Mouse (Mus musculus): ENCODE measurements around the gene Dchs1. TPM values are rescaled to one million over a fixed set of nuclear protein-coding genes. Genes with fewer than 3 reads are reported as not detected.

The Dchs1 gene
- total RNA-seq, 2 experiments from 2014 or later: 6.0 to 7.3 TPM

Other genes starting within 250 kb of the Dchs1 start
- gene Smpd1, start 233.3 kb downstream of the Dchs1 start, total RNA-seq (2021): 100 to 1,000 TPM; 170 to 189 TPM
- gene Apbb1, start 206.0 kb downstream of the Dchs1 start, total RNA-seq (2021): 100 to 1,000 TPM; 119 to 124 TPM
- not detected for gene Hpx, start 187.5 kb downstream of the Dchs1 start, total RNA-seq (2021)
- 10 to 100 TPM; 20.7 to 21.3 TPM for gene Trim3, start 154.1 kb downstream of the Dchs1 start, total RNA-seq (2021)
- 10 to 100 TPM; 77.9 to 82.3 TPM for gene Timm10b, start 147.6 kb downstream of the Dchs1 start, total RNA-seq (2021)
- gene Arfip2, start 147.2 kb downstream of the Dchs1 start, total RNA-seq (2021): 10 to 100 TPM; 11.6 to 12.4 TPM
- 1 to 10 TPM; 3.1 to 5.9 TPM for gene Gm45799, start 147.1 kb downstream of the Dchs1 start, total RNA-seq (2021)
- under 1 TPM; 0.23 to 0.30 TPM for gene Dnhd1, start 136.8 kb downstream of the Dchs1 start, total RNA-seq (2021)
- gene Ilk, start 51.1 kb downstream of the Dchs1 start, total RNA-seq (2021): 10 to 100 TPM; 75.0 to 75.7 TPM
- gene Rrp8, start 50.3 kb downstream of the Dchs1 start, total RNA-seq (2021): 10 to 100 TPM in 1 of 2 experiments, 1 to 10 TPM in 1; 9.6 to 14.5 TPM
- gene Taf10, start 43.3 kb downstream of the Dchs1 start, total RNA-seq (2021): 100 to 1,000 TPM in 1 of 2 experiments, 10 to 100 TPM in 1; 94.8 to 120 TPM
- 10 to 100 TPM; 39.1 to 52.2 TPM for gene Tpp1, start 35.4 kb downstream of the Dchs1 start, total RNA-seq (2021)
- gene Mrpl17, start 23.4 kb upstream of the Dchs1 start, total RNA-seq (2021): 100 to 1,000 TPM; 121 to 126 TPM
- gene Gm4070, start 166.3 kb upstream of the Dchs1 start, total RNA-seq (2021): 10 to 100 TPM; 11.4 to 44.9 TPM

Data from heart, adult 18-20 months (tissue).